Mouse (Mus musculus): ENCODE measurements around the gene Sgms2. TPM values are rescaled to one million over a fixed set of nuclear protein-coding genes. Genes with fewer than 3 reads are reported as not detected.
A peak's percentile ranks its signal among the peaks of the same experiment; 100 is the strongest.

Gene Sgms2
- total RNA-seq, 2 experiments from 2014 or later, result 1.4 to 3.1 TPM

DNA sequence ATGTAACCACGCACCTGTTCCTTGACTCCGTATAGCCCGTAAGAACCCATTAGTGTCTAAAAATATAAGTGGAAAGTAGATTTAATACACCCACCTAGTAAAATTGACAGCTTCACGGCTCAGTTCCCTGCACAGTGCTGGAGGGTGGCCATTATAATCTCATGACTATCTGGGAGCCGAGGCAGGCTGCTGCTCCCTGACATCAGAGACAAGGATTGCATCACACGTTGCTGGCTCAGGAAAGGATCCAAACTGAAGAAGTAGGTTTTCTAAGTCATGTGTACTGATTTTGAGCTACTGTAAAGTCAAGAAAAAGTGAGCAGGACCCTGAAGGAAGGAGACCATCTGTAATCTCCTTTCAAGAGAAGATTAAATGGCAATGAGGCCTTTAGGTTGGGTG, 8.4 kb upstream of the Sgms2 start:
- Histone ChIP-seq H3K27ac (no peak overlapping the region), H3K4me3 (no peak overlapping the region)
- no peak for TF ChIP-seq CTCF (conservative IDR thresholded peaks at IDR 0.05)
- no peak for DNase-seq (ENCODE audit: low spot score in 2 of 2)

DNA sequence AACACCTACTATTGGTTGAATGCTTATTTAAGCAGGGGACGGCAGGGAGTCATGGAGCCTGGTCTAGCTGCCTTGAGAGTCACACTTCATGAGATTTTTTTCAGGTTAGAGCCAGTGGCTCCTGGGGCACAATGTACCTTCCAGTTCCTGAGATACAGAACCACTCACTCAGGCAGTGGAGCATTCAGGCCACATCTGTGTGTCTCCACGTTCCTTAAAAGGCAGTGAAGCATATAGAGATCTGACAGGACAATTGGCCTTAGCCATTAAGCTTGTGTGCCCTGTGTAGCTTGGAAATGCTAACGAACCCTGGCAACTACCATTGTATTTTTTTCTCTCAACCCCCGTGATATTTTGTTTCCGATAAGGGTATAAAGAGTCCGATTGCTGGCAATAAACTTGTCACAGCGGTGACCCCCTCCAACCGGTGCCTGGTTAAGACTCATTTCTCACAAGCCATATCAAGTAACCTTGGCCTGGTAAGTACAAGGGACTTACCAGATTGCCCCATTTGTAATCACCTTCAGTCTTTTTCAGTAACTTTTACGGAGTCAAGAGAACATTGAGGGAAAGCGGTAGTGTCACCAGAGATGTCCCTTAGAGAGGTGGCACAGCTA, 5.4 kb upstream of the Sgms2 start:
- Histone ChIP-seq H3K4me3 (no peak overlapping the region), H3K27ac (no peak overlapping the region)
- no peak for DNase-seq (ENCODE audit: low spot score in 2 of 2)
- TF ChIP-seq CTCF (conservative IDR thresholded peaks at IDR 0.05), result no peak

DNA sequence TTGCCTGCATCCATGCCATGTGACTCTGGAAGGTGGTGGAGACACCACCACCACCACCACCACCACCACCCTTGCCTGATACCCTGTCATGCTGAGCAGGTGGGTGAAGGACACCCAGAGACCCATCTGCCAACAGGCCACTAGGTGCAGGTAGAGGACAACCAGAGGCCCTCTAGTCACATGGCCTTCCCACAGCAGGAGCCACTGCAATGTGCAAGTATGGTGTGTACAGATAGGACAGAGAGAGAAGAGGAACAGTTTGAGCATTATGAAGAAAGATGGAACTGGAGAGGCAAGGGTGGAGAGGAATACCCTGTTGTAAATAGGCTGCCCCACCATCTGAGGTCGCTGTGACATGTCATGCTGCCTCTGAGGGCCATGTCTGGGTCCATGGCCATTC, 3.9 kb upstream of the Sgms2 start:
- no peak overlapping the region for H3K4me3 ChIP-seq
- H3K27ac ChIP-seq, result no peak overlapping the region
- DNase-seq (ENCODE audit: low spot score in 2 of 2), result no peak
- TF ChIP-seq CTCF (conservative IDR thresholded peaks at IDR 0.05), result no peak

DNA sequence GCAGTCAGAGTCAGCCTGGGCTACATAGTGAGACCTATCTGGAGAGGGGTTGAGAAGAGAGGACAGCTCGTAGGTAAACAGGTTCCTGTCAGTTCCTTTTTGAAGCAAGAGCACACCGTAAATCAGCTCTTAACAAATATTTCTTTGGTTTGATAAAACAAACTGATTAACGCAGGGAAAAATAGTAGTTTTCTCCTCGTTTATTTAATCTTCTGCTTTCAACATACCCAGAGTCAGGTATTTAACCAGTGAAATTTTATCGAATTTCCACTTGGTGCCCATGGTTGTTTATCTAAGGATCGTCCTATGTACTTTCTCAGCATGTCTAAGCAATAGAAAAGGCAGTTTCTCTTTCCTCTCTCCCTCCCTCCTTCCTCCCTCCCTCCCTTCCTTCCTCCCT, 2.0 kb upstream of the Sgms2 start:
- Histone ChIP-seq H3K27ac (no peak overlapping the region), H3K4me3 (no peak overlapping the region)
- no peak for DNase-seq (ENCODE audit: low spot score in 2 of 2)
- no peak for TF ChIP-seq CTCF (conservative IDR thresholded peaks at IDR 0.05)

DNA sequence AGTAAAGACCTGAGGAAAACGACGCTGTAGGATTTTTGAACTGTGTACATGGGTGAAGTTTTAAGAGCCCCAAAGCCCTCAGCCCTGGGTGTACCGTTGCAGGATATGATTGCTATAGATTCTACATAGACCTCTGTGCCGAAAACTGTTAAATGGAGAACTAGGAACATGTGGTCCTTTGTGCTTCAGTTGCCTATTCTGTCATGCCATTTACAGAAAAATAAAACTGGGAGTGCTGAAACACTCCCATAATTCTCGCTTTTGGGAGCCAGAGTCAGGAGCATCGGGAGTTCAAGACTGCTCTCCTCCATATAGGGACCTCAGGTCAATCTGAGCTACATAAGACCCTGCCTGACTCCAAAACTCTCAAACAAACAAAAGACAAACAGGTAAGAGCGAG, 769 bp upstream of the Sgms2 start:
- no peak for DNase-seq (ENCODE audit: low spot score in 2 of 2)

DNA sequence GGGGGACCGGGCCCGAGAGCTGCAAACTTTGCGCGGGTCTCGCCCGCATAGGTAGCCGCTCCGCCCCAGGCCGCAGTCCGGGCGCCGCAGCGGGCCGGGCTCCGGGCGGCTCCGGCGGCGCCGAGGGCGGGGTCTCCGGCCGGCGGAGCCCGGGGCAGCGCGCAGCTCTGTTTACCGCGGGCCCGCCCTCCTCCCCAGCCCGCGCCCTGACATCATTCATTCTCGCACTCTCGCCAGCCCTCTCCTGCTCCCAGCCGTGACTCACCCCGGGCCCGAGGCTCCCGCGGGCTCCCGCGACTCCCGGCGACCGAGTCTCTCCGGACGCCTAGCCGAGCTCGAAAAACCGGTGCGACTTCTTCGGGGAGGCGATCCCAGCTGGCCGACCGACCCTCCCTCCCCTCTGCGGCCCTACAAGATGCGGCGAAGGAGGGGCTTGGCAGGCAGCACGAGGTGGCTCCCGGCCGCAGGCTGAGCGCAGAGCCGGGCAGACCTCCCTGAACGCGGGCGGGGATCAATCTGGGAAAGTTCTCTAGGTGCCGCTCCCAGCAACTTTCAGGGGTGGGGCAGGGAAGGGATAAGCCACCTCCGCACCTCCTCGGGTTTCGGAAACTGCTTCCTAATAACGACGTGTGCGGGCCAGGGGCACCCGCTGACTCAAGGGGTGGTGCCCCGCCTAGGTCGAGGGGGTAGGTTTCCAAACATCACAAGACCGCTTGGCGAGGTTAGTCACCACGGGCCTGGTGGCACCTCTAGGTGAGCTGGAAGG, 885 bp downstream of the Sgms2 start:
- DNase-seq (ENCODE audit: low spot score in 2 of 2), result peak; percentile 6 to 44
- Histone ChIP-seq H3K4me3 (peak overlapping the region; percentile 76), H3K27ac (peak overlapping the region; percentile 79)
- no peak for TF ChIP-seq CTCF (conservative IDR thresholded peaks at IDR 0.05)

More for the DNA sequence above, 769 bp upstream of the Sgms2 start:
- H3K4me3 ChIP-seq, result no peak overlapping the region
- no peak for TF ChIP-seq CTCF (conservative IDR thresholded peaks at IDR 0.05)
- H3K27ac ChIP-seq, result no peak overlapping the region

DNA sequence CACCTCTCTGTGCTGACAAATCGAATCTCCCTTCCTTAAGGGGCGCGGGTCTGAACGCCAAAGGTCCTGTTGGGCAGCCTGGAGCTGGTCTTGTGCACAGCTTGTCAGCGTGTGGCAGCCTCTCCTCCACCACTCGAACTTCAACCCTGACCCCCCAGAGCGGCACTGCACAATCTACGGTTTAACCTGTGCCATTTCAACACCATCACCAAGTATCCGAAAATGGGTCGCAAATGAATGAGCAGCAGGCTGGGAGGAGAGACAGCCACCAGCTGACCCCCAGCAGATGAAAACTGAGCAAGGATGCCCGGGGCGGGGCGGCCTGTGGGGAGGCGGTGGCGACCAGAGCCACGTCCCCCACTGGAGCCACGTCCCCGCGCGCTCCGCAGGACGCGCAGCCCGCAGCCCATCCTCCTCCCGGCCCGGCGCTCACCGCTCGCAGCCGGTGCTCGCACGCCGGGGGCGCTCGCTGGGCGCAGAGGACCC, 1.5 kb downstream of the Sgms2 start:
- DNase-seq (ENCODE audit: low spot score in 2 of 2), result no peak
- H3K4me3 ChIP-seq, result peak overlapping the region; percentile 76
- no peak for TF ChIP-seq CTCF (conservative IDR thresholded peaks at IDR 0.05)
- peak overlapping the region; percentile 79 for H3K27ac ChIP-seq

DNA sequence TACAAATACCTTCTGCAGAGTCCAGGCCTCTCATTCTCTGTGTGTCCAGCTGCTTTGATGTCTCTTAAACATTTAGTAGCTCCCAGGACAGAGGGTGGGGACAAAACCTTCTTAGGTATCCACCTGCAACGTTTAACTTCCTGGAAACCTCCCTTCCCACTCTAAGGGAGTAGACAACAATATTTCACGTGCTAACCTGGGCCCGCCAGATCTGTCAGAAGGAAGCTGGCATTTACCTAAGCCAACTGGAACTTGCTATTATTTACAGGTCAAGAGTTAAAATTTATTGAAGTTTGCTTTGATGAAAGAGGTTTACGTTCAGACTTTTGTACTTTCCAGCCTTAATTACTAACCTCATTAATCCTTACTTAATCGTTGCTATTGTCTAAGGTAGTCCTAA, 2.2 kb downstream of the Sgms2 start:
- TF ChIP-seq CTCF (conservative IDR thresholded peaks at IDR 0.05), result no peak
- DNase-seq (ENCODE audit: low spot score in 2 of 2), result no peak
- Histone ChIP-seq H3K27ac (peak overlapping the region; percentile 33; the same call in 1 of the 2 replicates), H3K4me3 (peak overlapping the region; percentile 76; the same call in 1 of the 2 replicates)

DNA sequence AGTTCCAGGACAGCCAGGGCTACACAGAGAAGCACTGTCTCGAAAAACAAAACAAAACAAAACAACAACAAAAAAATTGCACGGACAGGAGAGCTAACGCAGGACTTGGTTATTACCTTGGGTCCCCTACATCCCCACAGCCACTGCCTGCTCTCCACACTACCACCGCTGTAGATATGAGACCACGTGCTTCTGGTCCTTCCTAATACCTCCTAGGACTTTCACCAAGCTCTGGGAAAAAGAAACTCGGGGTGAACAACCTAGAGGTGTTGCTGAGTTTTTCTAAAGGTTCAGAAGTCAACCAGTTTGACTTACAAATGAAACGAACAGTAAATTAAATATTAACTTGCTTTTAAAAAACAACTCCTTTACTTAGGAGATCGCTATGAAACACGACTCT, 2.8 kb downstream of the Sgms2 start:
- no peak for TF ChIP-seq CTCF (conservative IDR thresholded peaks at IDR 0.05)
- no peak overlapping the region for H3K4me3 ChIP-seq
- DNase-seq (ENCODE audit: low spot score in 2 of 2), result no peak
- H3K27ac ChIP-seq, result no peak overlapping the region

DNA sequence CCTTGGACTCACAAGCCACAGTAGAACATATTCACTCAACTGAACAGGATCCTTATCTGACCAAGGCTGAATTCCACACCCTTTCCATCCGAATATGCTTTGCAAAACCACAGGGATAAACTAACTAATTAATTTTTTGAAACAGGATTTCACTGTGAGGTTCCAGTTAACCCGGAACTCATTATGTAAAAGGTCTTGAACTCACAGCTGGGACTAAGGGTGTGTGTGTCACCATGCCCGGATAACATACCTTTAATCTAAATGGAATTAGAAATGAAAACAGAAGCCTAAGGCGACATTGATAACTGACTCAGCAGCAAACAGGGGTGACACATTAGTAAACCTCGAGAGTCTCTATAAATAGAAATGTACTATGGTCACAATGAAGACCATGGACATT, 5.8 kb downstream of the Sgms2 start:
- TF ChIP-seq CTCF (conservative IDR thresholded peaks at IDR 0.05), result no peak
- DNase-seq (ENCODE audit: low spot score in 2 of 2), result no peak
- Histone ChIP-seq H3K4me3 (no peak overlapping the region), H3K27ac (no peak overlapping the region)

DNA sequence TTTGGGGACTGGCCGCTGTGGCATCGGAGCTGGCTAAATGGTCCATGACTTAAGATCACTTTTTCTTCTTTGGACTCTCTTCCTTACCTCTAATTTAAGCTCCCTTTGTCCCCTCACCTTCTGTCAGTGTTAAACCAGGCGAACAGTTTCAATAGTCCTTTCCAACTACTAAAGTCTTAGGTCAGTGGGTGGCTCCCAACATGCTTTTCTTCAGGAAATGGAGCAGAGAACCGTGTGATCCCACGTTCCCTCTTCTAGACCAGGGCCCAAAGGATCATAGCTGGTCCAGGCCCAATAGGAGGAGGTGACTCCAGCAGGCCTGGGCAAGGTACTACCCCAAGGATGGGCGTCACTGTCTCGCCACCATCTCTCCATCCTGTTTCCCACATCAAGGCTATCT, 7.6 kb downstream of the Sgms2 start:
- no peak overlapping the region for H3K27ac ChIP-seq
- no peak for DNase-seq (ENCODE audit: low spot score in 2 of 2)

DNA sequence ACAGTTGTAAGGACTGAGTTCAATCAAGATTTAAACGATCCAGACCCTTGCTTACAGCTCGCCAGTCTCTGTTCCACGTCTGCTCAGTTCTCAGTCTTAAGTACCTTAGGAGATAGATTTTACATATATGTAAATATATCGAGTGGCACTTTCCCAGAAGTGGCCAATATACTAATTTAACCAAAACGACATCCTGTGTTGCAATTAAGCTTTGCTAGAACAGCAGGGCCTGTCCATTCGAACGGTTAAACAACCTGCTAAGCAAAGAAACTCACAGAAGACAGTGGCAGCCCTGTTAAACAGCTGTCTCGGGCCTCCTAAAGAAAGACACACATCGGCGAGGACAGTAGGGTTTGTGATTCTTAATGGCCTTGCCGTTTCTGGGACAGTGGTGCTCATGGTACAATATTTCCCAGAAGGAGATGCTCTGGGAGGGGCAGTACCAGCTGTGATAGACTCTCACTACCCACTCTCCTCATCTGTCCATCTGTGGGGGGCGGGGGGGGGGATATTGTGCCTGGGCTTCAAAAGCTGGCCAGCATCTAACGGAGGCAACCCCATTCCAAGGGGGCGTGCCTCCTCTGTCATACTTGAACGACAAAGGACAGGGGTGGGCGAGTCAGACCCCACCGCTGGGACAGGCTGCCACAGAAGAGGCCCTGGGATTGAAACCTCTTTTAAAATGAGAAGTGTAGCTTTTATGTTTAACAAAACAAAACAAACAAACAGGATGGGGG, 9.1 kb downstream of the Sgms2 start:
- no peak overlapping the region for H3K4me3 ChIP-seq
- no peak for DNase-seq (ENCODE audit: low spot score in 2 of 2)
- TF ChIP-seq CTCF (conservative IDR thresholded peaks at IDR 0.05), result no peak

More for the DNA sequence above, 7.6 kb downstream of the Sgms2 start:
- no peak overlapping the region for H3K4me3 ChIP-seq
- TF ChIP-seq CTCF (conservative IDR thresholded peaks at IDR 0.05), result no peak

DNA sequence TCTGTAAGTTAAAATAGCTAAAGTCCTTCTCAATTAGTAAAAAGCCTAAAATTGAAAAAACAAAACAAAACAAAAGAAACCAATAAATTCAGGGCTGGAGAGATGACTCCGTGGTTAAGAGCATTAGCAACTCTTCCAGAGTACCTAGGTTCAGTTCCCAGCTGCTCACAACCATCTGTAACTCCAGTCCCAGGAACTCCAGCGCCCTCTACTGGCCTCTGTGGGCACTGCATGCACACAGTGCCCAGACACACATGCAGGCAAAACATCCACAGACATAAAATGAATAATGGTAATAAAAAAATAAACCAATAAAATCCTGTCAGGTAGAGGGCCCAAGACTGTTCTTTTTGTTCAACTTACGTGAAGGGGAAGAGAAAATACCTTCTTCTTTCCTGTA, 10.6 kb downstream of the Sgms2 start:
- Histone ChIP-seq H3K27ac (no peak overlapping the region), H3K4me3 (no peak overlapping the region)
- no peak for DNase-seq (ENCODE audit: low spot score in 2 of 2)
- peak; percentile 64 for TF ChIP-seq CTCF (conservative IDR thresholded peaks at IDR 0.05)

More for the DNA sequence above, 9.1 kb downstream of the Sgms2 start:
- H3K27ac ChIP-seq, result no peak overlapping the region
